10 mouse cellular contexts compared by ENCODE assay signal in genomic region chr15:78719416-78719815, GRCm38 (mm10). TPM values are rescaled to one million over a fixed set of nuclear protein-coding genes. Genes with fewer than 3 reads are reported as not detected.
A peak's percentile ranks its signal among the peaks of the same experiment; 100 is the strongest.
DNase-seq lines count a peak whose midpoint lies in the region; ATAC-seq lines count a peak whose summit lies in the region.
"Had no signal": no experiment of that assay in that cellular context is flagged by ENCODE, and none has a peak within 500 bp of the region (broad histone marks: within the 10 kb centered on the region; RNA-seq: fewer than 3 reads in every experiment).

No protein-coding gene starts in this region.

- peak overlapping the region; percentile 89 for H3K4me2 ChIP-seq in hindbrain, embryonic 16.5 days (ENCODE audit: low read length)

- no peaks in the 10 kb centered on the region; the same call in 1 of the 2 replicates for H3K27me3 ChIP-seq in hindbrain, embryonic 16.5 days (replicated peaks; ENCODE audit: control insufficient read depth, insufficient read depth, low read length)
- H3K27me3 ChIP-seq in splenic B cell, adult 2 months (ENCODE audit: control insufficient read depth, insufficient read depth, low read length, poor library complexity, severe bottlenecking), result no peaks in the 10 kb centered on the region

- ATAC-seq in CD4-positive, CD25-positive, alpha-beta regulatory T cell, adult 4 months, result no peak
- ATAC-seq in hindbrain, embryonic 16.5 days, result no peak
- no peak for ATAC-seq in erythroblast, adult 5-6 weeks (replicated peaks; ENCODE audit: low FRiP score, poor library complexity, severe bottlenecking)
- ATAC-seq: liver, embryonic 12.5 days had no signal

- no peaks in the 10 kb centered on the region for H3K9me3 ChIP-seq in hindbrain, embryonic 16.5 days (ENCODE audit: control insufficient read depth, low read length)
- H3K9me3 ChIP-seq: liver, embryonic 12.5 days had no signal

- H3K27ac ChIP-seq in hindbrain, embryonic 16.5 days (ENCODE audit: low read depth, low read length), result peak overlapping the region; percentile 31; the same call in 1 of the 2 replicates
- H3K27ac ChIP-seq: liver, embryonic 12.5 days had no signal

- peak; percentile 39 for DNase-seq in CD4-positive, CD25-positive, alpha-beta regulatory T cell, adult 2 months (ENCODE audit: low read depth, low spot score)
- peak; percentile 38 for DNase-seq in retina, postnatal 1 day
- no peak for DNase-seq in retina, embryonic 14.5 days (ENCODE audit: low spot score)
- DNase-seq in splenic B cell, adult 2 months (ENCODE audit: low read depth, low spot score), result peak; percentile 9
- DNase-seq in cerebellum, postnatal 14 days, result no peak

- no peak overlapping the region for H3K9ac ChIP-seq in hindbrain, embryonic 16.5 days (ENCODE audit: low read depth, low read length)
- H3K9ac ChIP-seq: liver, embryonic 12.5 days had no signal

- H3K4me1 ChIP-seq in hindbrain, embryonic 16.5 days (ENCODE audit: control insufficient read depth, insufficient read depth, low read depth, low read length), result peaks cover 26% of the 10 kb centered on the region

- H3K4me3 ChIP-seq in hindbrain, embryonic 16.5 days (ENCODE audit: low read length), result peak overlapping the region; percentile 70

- H3K36me3 ChIP-seq in hindbrain, embryonic 16.5 days (ENCODE audit: control insufficient read depth, insufficient read depth, low read length), result no peaks in the 10 kb centered on the region
- H3K36me3 ChIP-seq in splenic B cell, adult 2 months (ENCODE audit: control insufficient read depth, insufficient read depth, low read length, poor library complexity, severe bottlenecking), result no peaks in the 10 kb centered on the region
- H3K36me3 ChIP-seq: liver, embryonic 12.5 days had no signal

- WGBS in hindbrain, embryonic 16.5 days, result 6% methylated on average over 14 of the region's 14 CpGs

RNA-seq across cellular contexts. Expression of gene Elfn2, which starts 0.8 kb away (rescaled TPM):
- under 1 TPM in 1 of 2 experiments, not detected in 1; 0.10 TPM for polyA plus RNA-seq in CD4-positive, CD25-positive, alpha-beta regulatory T cell, adult 4 months (2017; shearing (Covaris generic))
- 11.6 and 13.3 TPM in 2 replicates for polyA plus RNA-seq in hindbrain, embryonic 16.5 days (2015; fragmentation: Nextera tagmentation; extraction: Ambion mirVana)
- not detected in 2 replicates for total RNA-seq in erythroblast, adult 5-6 weeks (2015; ENCODE audit: low replicate concordance)
- 0.09 TPM in 1 of 2 replicates, not detected in the other for total RNA-seq in erythroblast, adult 5-6 weeks (2017; ENCODE audit: low replicate concordance)
- polyA plus RNA-seq: embryonic facial prominence, embryonic 11.5 days; liver, embryonic 12.5 days had no signal

RNA-seq across cellular contexts. Expression of gene Mfng, which starts 53.9 kb away (rescaled TPM):
- 100 to 1,000 TPM in 1 of 2 experiments, 10 to 100 TPM in 1; 61.3 to 136 TPM for polyA plus RNA-seq in CD4-positive, CD25-positive, alpha-beta regulatory T cell, adult 4 months (2017; shearing (Covaris generic))
- polyA plus RNA-seq in hindbrain, embryonic 16.5 days (2015; fragmentation: Nextera tagmentation; extraction: Ambion mirVana), result 19.7 and 20.1 TPM in 2 replicates
- 0.38 and 1.7 TPM in 2 replicates for total RNA-seq in erythroblast, adult 5-6 weeks (2015; ENCODE audit: low replicate concordance)
- total RNA-seq in erythroblast, adult 5-6 weeks (2017; ENCODE audit: low replicate concordance), result 0.17 and 0.98 TPM in 2 replicates

Comparison
In these comparisons a context has a peak if more than half of its experiments do, and no peak if none do; other contexts are left out.
1. DNase-seq: peak in CD4-positive, CD25-positive, alpha-beta regulatory T cell, adult 2 months (single experiment), retina, postnatal 1 day (single experiment) and splenic B cell, adult 2 months (single experiment); none in retina, embryonic 14.5 days (single experiment) and cerebellum, postnatal 14 days (0 of 2).
2. RNA of gene Elfn2, which starts 0.8 kb away (polyA plus RNA-seq): 11.6 to 13.3 TPM in hindbrain, embryonic 16.5 days; 0.10 TPM in CD4-positive, CD25-positive, alpha-beta regulatory T cell, adult 4 months; every median in the first group is over 10 times any median in the second.